Mouse (Mus musculus): Measurements from ENCODE around the gene Arhgef15. TPM values are rescaled to one million over a fixed set of nuclear protein-coding genes. Genes with fewer than 3 reads are reported as not detected.

Gene Arhgef15
- polyA plus RNA-seq, 1 experiment from 2014 or later, result 12.1 TPM

- Histone ChIP-seq H3K27ac (no peak overlapping the region), H3K36me3 (peaks cover 35% of the 10 kb centered on the region), H3K9ac (replicated peaks) (no peak overlapping the region), H3K4me1 (replicated peaks) (no peaks in the 10 kb centered on the region), H3K27me3 (no peaks in the 10 kb centered on the region), H3K9me3 (no peaks in the 10 kb centered on the region), H3K4me3 (replicated peaks) (no peak overlapping the region), H3K4me2 (replicated peaks) (no peak overlapping the region)
- no peak for ATAC-seq
- WGBS, result 50% methylated on average over 7 of the region's 7 CpGs
Observed at GRCm38 (mm10) chr11:68908846-68909503, 48.3 kb downstream of the Arhgef15 start.

GRCm38 (mm10) chr11:68907251-68907650, 50.0 kb downstream of the Arhgef15 start:
- Histone ChIP-seq H3K27ac (no peak overlapping the region), H3K36me3 (peaks cover 47% of the 10 kb centered on the region), H3K4me1 (replicated peaks) (peaks cover 7% of the 10 kb centered on the region), H3K4me2 (replicated peaks) (no peak overlapping the region), H3K27me3 (no peaks in the 10 kb centered on the region), H3K4me3 (replicated peaks) (no peak overlapping the region), H3K9me3 (no peaks in the 10 kb centered on the region), H3K9ac (replicated peaks) (no peak overlapping the region)
- no peak for ATAC-seq
- WGBS, result 78% methylated on average over 3 of the region's 3 CpGs

- no peak overlapping the region for H3K4me3 ChIP-seq (replicated peaks)
- H3K9me3 ChIP-seq, result no peaks in the 10 kb centered on the region
- H3K27ac ChIP-seq, result no peak overlapping the region
- H3K36me3 ChIP-seq, result peaks cover 47% of the 10 kb centered on the region
- 86% methylated on average over 4 of the region's 4 CpGs for WGBS
- H3K4me2 ChIP-seq (replicated peaks), result no peak overlapping the region
- no peak overlapping the region for H3K9ac ChIP-seq (replicated peaks)
- H3K27me3 ChIP-seq, result no peaks in the 10 kb centered on the region
- no peak for ATAC-seq
- H3K4me1 ChIP-seq (replicated peaks), result peaks cover 8% of the 10 kb centered on the region
Observed at GRCm38 (mm10) chr11:68906461-68906790, 50.9 kb downstream of the Arhgef15 start.

GRCm38 (mm10) chr11:68905665-68906460, 51.4 kb downstream of the Arhgef15 start:
- peaks cover 47% of the 10 kb centered on the region for H3K36me3 ChIP-seq
- H3K27me3 ChIP-seq, result no peaks in the 10 kb centered on the region
- no peak overlapping the region for H3K4me2 ChIP-seq (replicated peaks)
- no peak overlapping the region for H3K4me3 ChIP-seq (replicated peaks)
- H3K9ac ChIP-seq (replicated peaks), result no peak overlapping the region
- 90% methylated on average over 9 of the region's 9 CpGs for WGBS
- no peaks in the 10 kb centered on the region for H3K9me3 ChIP-seq
- no peak overlapping the region for H3K27ac ChIP-seq
- peaks cover 8% of the 10 kb centered on the region for H3K4me1 ChIP-seq (replicated peaks)
- ATAC-seq, result no peak

- Histone ChIP-seq H3K9me3 (no peaks in the 10 kb centered on the region), H3K4me3 (replicated peaks) (no peak overlapping the region), H3K9ac (replicated peaks) (no peak overlapping the region), H3K36me3 (peaks cover 47% of the 10 kb centered on the region), H3K27ac (no peak overlapping the region), H3K27me3 (peaks cover under 1% of the 10 kb centered on the region; the same call in 1 of the 2 replicates), H3K4me2 (replicated peaks) (no peak overlapping the region), H3K4me1 (replicated peaks) (peaks cover 8% of the 10 kb centered on the region)
- WGBS, result 84% methylated on average over 3 of the region's 3 CpGs
- ATAC-seq, result no peak
Observed at GRCm38 (mm10) chr11:68905138-68905531, 52.1 kb downstream of the Arhgef15 start.

- Histone ChIP-seq H3K4me3 (replicated peaks) (no peak overlapping the region), H3K36me3 (peaks cover 47% of the 10 kb centered on the region), H3K9me3 (no peaks in the 10 kb centered on the region), H3K4me2 (replicated peaks) (no peak overlapping the region), H3K9ac (replicated peaks) (no peak overlapping the region), H3K27me3 (peaks cover 4% of the 10 kb centered on the region; the same call in 1 of the 2 replicates), H3K27ac (no peak overlapping the region), H3K4me1 (replicated peaks) (peaks cover 8% of the 10 kb centered on the region)
- WGBS, result 86% methylated on average over 8 of the region's 8 CpGs
- no peak for ATAC-seq
Observed at GRCm38 (mm10) chr11:68904375-68905137, 52.7 kb downstream of the Arhgef15 start.

- ATAC-seq, result no peak
- peaks cover 47% of the 10 kb centered on the region for H3K36me3 ChIP-seq
- H3K27me3 ChIP-seq, result peaks cover 10% of the 10 kb centered on the region; the same call in 1 of the 2 replicates
- WGBS, result 90% methylated on average over 2 of the region's 2 CpGs
- no peak overlapping the region for H3K4me3 ChIP-seq (replicated peaks)
- H3K9me3 ChIP-seq, result no peaks in the 10 kb centered on the region
- no peak overlapping the region for H3K9ac ChIP-seq (replicated peaks)
- H3K4me2 ChIP-seq (replicated peaks), result no peak overlapping the region
- H3K27ac ChIP-seq, result no peak overlapping the region
- H3K4me1 ChIP-seq (replicated peaks), result peaks cover 8% of the 10 kb centered on the region
Observed at GRCm38 (mm10) chr11:68903775-68904174, 53.5 kb downstream of the Arhgef15 start.

GRCm38 (mm10) chr11:68902823-68903222, 54.5 kb downstream of the Arhgef15 start:
- WGBS, result 87% methylated on average over 5 of the region's 5 CpGs
- Histone ChIP-seq H3K4me2 (replicated peaks) (peak overlapping the region; percentile 82), H3K9ac (replicated peaks) (peak overlapping the region; percentile 99), H3K36me3 (peaks cover 47% of the 10 kb centered on the region), H3K27ac (no peak overlapping the region), H3K9me3 (no peaks in the 10 kb centered on the region), H3K4me1 (replicated peaks) (peaks cover 8% of the 10 kb centered on the region), H3K4me3 (replicated peaks) (peak overlapping the region; percentile 97), H3K27me3 (peaks cover 10% of the 10 kb centered on the region; the same call in 1 of the 2 replicates)
- ATAC-seq, result no peak

- Histone ChIP-seq H3K27ac (no peak overlapping the region), H3K9me3 (no peaks in the 10 kb centered on the region), H3K4me2 (replicated peaks) (peak overlapping the region; percentile 82), H3K36me3 (peaks cover 45% of the 10 kb centered on the region), H3K4me3 (replicated peaks) (peak overlapping the region; percentile 97), H3K4me1 (replicated peaks) (peaks cover 8% of the 10 kb centered on the region), H3K9ac (replicated peaks) (peak overlapping the region; percentile 99), H3K27me3 (peaks cover 10% of the 10 kb centered on the region; the same call in 1 of the 2 replicates)
- no peak for ATAC-seq
- WGBS, result 5% methylated on average over 11 of the region's 11 CpGs
Observed at GRCm38 (mm10) chr11:68902367-68902766, 54.9 kb downstream of the Arhgef15 start.

- Histone ChIP-seq H3K9me3 (no peaks in the 10 kb centered on the region), H3K27ac (peak overlapping the region; percentile 94)
- 2% methylated on average over 10 of the region's 10 CpGs for WGBS
Observed at GRCm38 (mm10) chr11:68902047-68902364, 55.3 kb downstream of the Arhgef15 start.

GRCm38 (mm10) chr11:68901351-68902046, 55.8 kb downstream of the Arhgef15 start, which contains the start of gene Rpl26:
Gene Rpl26 (plus strand): TSS chr11:68901583.
- no peaks in the 10 kb centered on the region for H3K9me3 ChIP-seq
- H3K4me1 ChIP-seq (replicated peaks), result peaks cover 8% of the 10 kb centered on the region
- peaks cover 10% of the 10 kb centered on the region; the same call in 1 of the 2 replicates for H3K27me3 ChIP-seq
- peaks cover 36% of the 10 kb centered on the region for H3K36me3 ChIP-seq
- peak within 1 kb of the TSS; percentile 94 for H3K27ac ChIP-seq
- peak within 1 kb of the TSS; percentile 97 for H3K4me3 ChIP-seq (replicated peaks)
- H3K9ac ChIP-seq (replicated peaks), result peak within 1 kb of the TSS; percentile 99
- WGBS, result under 1% methylated on average over 52 of the region's 52 CpGs
- peak within 1 kb of the TSS; percentile 82 for H3K4me2 ChIP-seq (replicated peaks)
- ATAC-seq, result peak; percentile 94

More at GRCm38 (mm10) chr11:68902047-68902364, 55.3 kb downstream of the Arhgef15 start:
- Histone ChIP-seq H3K4me3 (replicated peaks) (peak overlapping the region; percentile 97), H3K27me3 (peaks cover 10% of the 10 kb centered on the region; the same call in 1 of the 2 replicates), H3K4me1 (replicated peaks) (peaks cover 8% of the 10 kb centered on the region), H3K9ac (replicated peaks) (peak overlapping the region; percentile 99), H3K4me2 (replicated peaks) (peak overlapping the region; percentile 82), H3K36me3 (peaks cover 41% of the 10 kb centered on the region)
- ATAC-seq, result no peak
